Mouse (Mus musculus) heart, adult 2 months (tissue): ENCODE data around the gene Cd69.

Experiments used
- CTCF ChIP-seq: fragments of 200-600 bp; IDR thresholded peaks from 2 replicates; pipeline ENCODE4 v1.8.1; 2022; ENCODE audit warnings: antibody characterized with exemption, mild to moderate bottlenecking, moderate library complexity
- EP300 ChIP-seq: fragments of 200-500 bp; IDR thresholded peaks from 2 replicates; pipeline ENCODE4 v1.6.1; 2011; ENCODE audit warnings: low read depth, low read length, control low read depth; ENCODE audit not compliant: insufficient read depth
- POLR2A ChIP-seq: fragments of 200-500 bp; IDR thresholded peaks from 2 replicates; pipeline ENCODE4 v1.6.1; 2011; ENCODE audit warnings: mild to moderate bottlenecking, low read depth, low read length, control low read depth; ENCODE audit not compliant: insufficient read depth

DNA sequence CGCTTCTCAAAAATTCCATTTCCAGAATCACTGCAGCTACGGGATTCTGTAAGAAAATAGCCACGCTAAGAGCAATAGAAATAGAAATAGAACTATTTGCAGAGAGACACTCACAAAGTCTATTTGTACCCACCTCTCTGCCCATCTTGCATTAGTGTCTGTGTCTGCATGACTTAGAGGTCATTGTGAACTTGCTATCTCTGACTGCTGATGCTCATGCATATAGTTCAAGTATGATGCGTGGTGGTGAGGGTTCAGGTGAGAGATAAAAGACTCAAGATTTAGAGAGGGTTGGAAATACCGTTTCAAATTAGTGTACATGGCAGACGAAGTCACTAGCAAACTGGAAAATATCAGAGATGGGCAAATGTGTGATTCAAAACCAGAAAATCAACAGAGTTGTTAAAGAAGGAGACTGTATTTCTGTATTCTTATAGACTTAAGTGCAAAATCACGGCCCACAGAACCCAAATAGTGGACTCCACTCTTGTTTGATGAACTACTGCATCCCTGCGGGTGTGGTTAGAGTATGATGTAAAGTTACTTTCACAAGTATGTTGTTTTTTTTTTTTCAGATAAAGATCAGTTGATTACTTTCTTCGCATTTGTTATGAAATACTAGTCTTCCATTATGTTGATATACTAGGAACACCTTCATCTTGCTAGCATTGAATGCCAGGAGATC is 35.5 kb downstream of the Cd69 start:
- TF ChIP-seq CTCF, result no peak
- no peak for TF ChIP-seq EP300
- TF ChIP-seq POLR2A, result no peak
